Mouse (Mus musculus) liver, embryonic 16.5 days (tissue): ENCODE data around the gene Cflar. TPM values are rescaled to one million over a fixed set of nuclear protein-coding genes. Genes with fewer than 3 reads are reported as not detected.
"Not testable (repeated sequence)": the region's sequence is repeated elsewhere in the genome, so short reads cannot be mapped to it uniquely, and the experiment has no call there.

Experiments used
- ATAC-seq: fragments of 200-750 bp; cut with Nextera tagmentation; 2 replicates; pipeline ENCODE4 v1.8.0; 2017; ENCODE audit warnings: low read depth, mild to moderate bottlenecking, moderate number of reproducible peaks, moderate library complexity
- H3K27ac ChIP-seq: fragments of 300-500 bp; sonication (generic); 2 replicates; pipeline ENCODE4 v1.5.1; 2014; ENCODE audit warnings: mild to moderate bottlenecking, low read length
- H3K27me3 ChIP-seq: fragments of 300-500 bp; sonication (generic); 2 replicates; pipeline ENCODE4 v1.6.1; 2014; ENCODE audit warnings: low read depth, low read length, mixed read lengths; ENCODE audit not compliant: control insufficient read depth, insufficient read depth
- H3K36me3 ChIP-seq: fragments of 300-500 bp; sonication (generic); 2 replicates; pipeline ENCODE4 v1.6.1; 2014; ENCODE audit warnings: mild to moderate bottlenecking; ENCODE audit not compliant: control insufficient read depth, insufficient read depth
- H3K4me1 ChIP-seq: fragments of 300-500 bp; sonication (generic); 2 replicates; pipeline ENCODE4 v1.6.1; 2014; ENCODE audit warnings: low read depth, low read length, mixed read lengths; ENCODE audit not compliant: control insufficient read depth
- H3K4me2 ChIP-seq: fragments of 300-500 bp; sonication (generic); 2 replicates; pipeline ENCODE4 v1.6.1; 2014; ENCODE audit warnings: low read depth, low read length, mixed read lengths
- H3K4me3 ChIP-seq: fragments of 300-500 bp; sonication (generic); 2 replicates; pipeline ENCODE4 v1.5.1; 2014; ENCODE audit warnings: low read depth, mild to moderate bottlenecking, low read length
- H3K9ac ChIP-seq: fragments of 300-500 bp; sonication (generic); 2 replicates; pipeline ENCODE4 v1.6.1; 2014; ENCODE audit warnings: low read depth, low read length
- H3K9me3 ChIP-seq: fragments of 300-500 bp; sonication (generic); replicated peaks from 2 replicates; pipeline ENCODE4 v1.6.1; 2016; ENCODE audit warnings: low read length; ENCODE audit not compliant: control insufficient read depth
- WGBS: fragments of 180-500 bp; shearing (Covaris S2); extraction: QIAGEN DNeasy Blood & Tissue Kit; methylation state at CpG from one replicate; pipeline ENCODE4 v1.1.7; 2014; ENCODE audit not compliant: insufficient replicate concordance; 5-methylcytosine and 5-hydroxymethylcytosine counted together
- polyA plus RNA-seq: library from polyadenylated mRNA; unstranded; fragments of >200 nt; fragmentation: Nextera tagmentation; extraction: Ambion mirVana; gene quantifications from 2 replicates; pipeline ENCODE4 v1.2.1, GENCODE M21; 2015

The Cflar gene
- polyA plus RNA-seq, 1 experiment from 2014 or later, result 18.3 TPM

- Histone ChIP-seq H3K9me3 (no peaks in the 10 kb centered on the region), H3K4me2 (no peak overlapping the region), H3K4me3 (no peak overlapping the region), H3K27ac (no peak overlapping the region), H3K4me1 (no peaks in the 10 kb centered on the region), H3K27me3 (no peaks in the 10 kb centered on the region), H3K9ac (no peak overlapping the region), H3K36me3 (no peaks in the 10 kb centered on the region)
- ATAC-seq, result no peak
- 64% methylated on average over 1 of the region's 1 CpGs for WGBS
These were observed 21.9 kb upstream of the Cflar start for GRCm38 (mm10) chr1:58689426-58689825.

DNA sequence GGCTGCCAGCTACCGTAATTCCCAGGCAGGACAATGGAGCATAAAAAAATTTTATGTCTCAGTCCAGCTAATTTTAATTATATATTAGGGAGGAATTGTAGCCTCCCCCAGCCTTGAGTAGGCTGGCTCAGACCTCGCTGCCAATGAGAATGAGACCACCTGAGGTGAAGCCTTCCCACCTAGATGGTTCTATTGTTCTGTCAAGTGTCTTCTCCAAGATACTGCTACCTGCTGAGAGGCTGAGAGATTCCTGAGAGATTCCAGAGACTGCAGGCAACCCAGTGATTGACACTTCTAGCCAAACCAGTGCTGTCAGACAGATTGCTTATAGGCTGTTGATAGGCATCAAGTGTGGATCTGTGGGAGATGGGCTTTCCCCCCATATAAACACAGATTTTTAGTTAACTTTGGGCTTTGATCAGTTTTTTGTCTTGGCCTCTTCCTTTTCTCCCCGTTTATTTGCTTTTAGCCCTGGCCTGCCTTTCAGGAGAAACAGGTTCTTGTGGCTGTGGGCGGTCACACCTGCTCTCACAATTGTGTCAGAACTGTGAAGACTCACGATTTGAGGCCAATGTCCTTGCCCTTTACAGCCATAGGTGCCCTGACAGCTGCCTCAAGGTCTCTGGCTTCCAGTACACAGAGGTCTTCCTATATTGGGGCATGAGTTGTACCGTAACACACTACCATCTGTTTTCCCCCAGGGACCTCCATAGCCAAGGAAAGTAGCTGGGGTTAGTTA is 21.1 kb upstream of the Cflar start:
- Histone ChIP-seq H3K4me1 (no peaks in the 10 kb centered on the region), H3K27me3 (no peaks in the 10 kb centered on the region), H3K9me3 (no peaks in the 10 kb centered on the region), H3K27ac (no peak overlapping the region), H3K4me3 (no peak overlapping the region), H3K36me3 (no peaks in the 10 kb centered on the region), H3K4me2 (no peak overlapping the region), H3K9ac (no peak overlapping the region)
- 55% methylated on average over 6 of the region's 6 CpGs for WGBS
- no peak for ATAC-seq

- not testable (repeated sequence) for H3K27ac ChIP-seq, H3K27me3 ChIP-seq, H3K9ac ChIP-seq, H3K4me2 ChIP-seq, ATAC-seq, H3K4me1 ChIP-seq, H3K36me3 ChIP-seq, H3K9me3 ChIP-seq, H3K4me3 ChIP-seq
- 68% methylated on average over 2 of the region's 3 CpGs for WGBS
These were observed 20.3 kb upstream of the Cflar start for GRCm38 (mm10) chr1:58690834-58691488.

DNA sequence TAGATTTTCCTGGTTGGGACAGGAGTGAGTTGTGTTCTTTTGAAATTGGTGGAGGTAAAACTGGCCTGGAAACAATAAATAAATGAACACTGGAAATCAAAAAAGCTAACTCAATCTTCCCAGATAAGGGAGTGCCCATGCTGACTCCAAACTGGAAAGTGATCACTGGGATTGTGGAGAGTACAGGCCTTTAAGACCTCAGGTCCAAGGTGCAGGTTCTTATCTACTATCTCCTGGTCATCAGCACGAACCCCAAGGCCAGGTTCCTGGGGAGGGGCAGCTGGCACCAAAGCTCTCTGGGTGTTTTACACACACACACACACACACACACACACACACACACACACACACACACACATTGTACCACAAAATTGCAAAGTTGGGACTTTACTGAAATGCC is 19.6 kb upstream of the Cflar start:
- H3K9me3 ChIP-seq, H3K27ac ChIP-seq, H3K36me3 ChIP-seq, H3K9ac ChIP-seq, H3K4me1 ChIP-seq, H3K4me3 ChIP-seq, ATAC-seq, H3K4me2 ChIP-seq, H3K27me3 ChIP-seq: not testable (repeated sequence)
- 60% methylated on average over 1 of the region's 1 CpGs for WGBS

DNA sequence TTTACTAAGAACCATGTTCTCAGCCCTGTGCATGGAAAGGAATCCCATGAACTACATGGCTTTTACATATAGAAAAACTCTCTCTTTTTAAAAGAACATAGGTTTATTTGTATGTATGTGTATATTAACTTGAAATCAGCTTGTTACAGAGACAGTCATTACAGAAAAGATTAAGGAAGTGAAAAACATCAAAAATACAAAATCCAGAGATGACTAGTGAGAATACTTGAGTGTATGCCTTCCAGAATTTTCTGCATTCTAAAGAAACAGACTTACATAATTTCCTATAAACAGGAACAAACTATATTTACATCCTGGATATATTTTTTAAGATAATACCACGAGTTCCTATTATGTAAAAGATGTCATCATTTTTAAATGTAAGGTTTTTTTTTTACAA is 17.6 kb upstream of the Cflar start:
- no peak overlapping the region for H3K27ac ChIP-seq
- H3K4me3 ChIP-seq, result no peak overlapping the region
- no peaks in the 10 kb centered on the region for H3K9me3 ChIP-seq
- H3K27me3 ChIP-seq, result no peaks in the 10 kb centered on the region
- ATAC-seq, result no peak
- no peak overlapping the region for H3K4me2 ChIP-seq
- H3K36me3 ChIP-seq, result no peaks in the 10 kb centered on the region
- no peak overlapping the region for H3K9ac ChIP-seq
- WGBS, result 45% methylated on average over 1 of the region's 1 CpGs
- H3K4me1 ChIP-seq, result no peaks in the 10 kb centered on the region

- not testable (repeated sequence) for ATAC-seq, H3K9ac ChIP-seq, H3K27ac ChIP-seq, H3K9me3 ChIP-seq, H3K27me3 ChIP-seq, H3K4me3 ChIP-seq, H3K36me3 ChIP-seq, H3K4me1 ChIP-seq, H3K4me2 ChIP-seq
- 82% methylated on average over 4 of the region's 4 CpGs for WGBS
These were observed 15.5 kb upstream of the Cflar start, which contains the start of gene Als2cr12 for GRCm38 (mm10) chr1:58695810-58696209. Als2cr12 (minus strand) TSS chr1:58695989.

- H3K4me3 ChIP-seq, H3K27ac ChIP-seq, H3K4me2 ChIP-seq, H3K4me1 ChIP-seq, H3K36me3 ChIP-seq, H3K27me3 ChIP-seq, H3K9ac ChIP-seq, H3K9me3 ChIP-seq, ATAC-seq: not testable (repeated sequence)
- WGBS, result 45% methylated on average over 1 of the region's 1 CpGs
These were observed 13.7 kb upstream of the Cflar start for GRCm38 (mm10) chr1:58697607-58698006.

GRCm38 (mm10) chr1:58698781-58699180 is 12.5 kb upstream of the Cflar start:
- Histone ChIP-seq H3K36me3 (no peaks in the 10 kb centered on the region), H3K4me1 (peaks cover 3% of the 10 kb centered on the region; the same call in 1 of the 2 replicates), H3K4me2 (no peak overlapping the region), H3K27ac (no peak overlapping the region), H3K9ac (no peak overlapping the region), H3K9me3 (no peaks in the 10 kb centered on the region), H3K27me3 (no peaks in the 10 kb centered on the region), H3K4me3 (no peak overlapping the region)
- WGBS, result 75% methylated on average over 4 of the region's 4 CpGs
- no peak for ATAC-seq

GRCm38 (mm10) chr1:58699988-58700387 is 11.3 kb upstream of the Cflar start:
- no peak overlapping the region for H3K27ac ChIP-seq
- no peak overlapping the region for H3K4me2 ChIP-seq
- no peaks in the 10 kb centered on the region for H3K27me3 ChIP-seq
- no peaks in the 10 kb centered on the region for H3K9me3 ChIP-seq
- 23% methylated on average over 3 of the region's 3 CpGs for WGBS
- peaks cover 3% of the 10 kb centered on the region; the same call in 1 of the 2 replicates for H3K4me1 ChIP-seq
- no peak for ATAC-seq
- no peaks in the 10 kb centered on the region for H3K36me3 ChIP-seq
- no peak overlapping the region for H3K9ac ChIP-seq
- no peak overlapping the region for H3K4me3 ChIP-seq
